Mouse (Mus musculus) CH12.LX (cell line): ENCODE measurements around the gene Ryr3. TPM values are rescaled to one million over a fixed set of nuclear protein-coding genes. Genes with fewer than 3 reads are reported as not detected.

Experiments
- DNase-seq: peaks from one replicate; pipeline ENCODE4 v3.0.0-alpha.2; 2013; ENCODE audit errors: extremely low read depth
- H3K27ac ChIP-seq: 2 replicates; pipeline ENCODE4 v1.5.1; 2012; ENCODE audit warnings: low read depth, mild to moderate bottlenecking, control low read depth, moderate library complexity; ENCODE audit not compliant: insufficient read depth
- H3K27me3 ChIP-seq: replicated peaks from 2 replicates; pipeline ENCODE3; 2012; ENCODE audit warnings: inconsistent platforms
- H3K36me3 ChIP-seq, 2 experiments: replicated peaks in 1 of 2; 2 replicates each; pipeline versions ENCODE3 to v1.6.1; 2012; ENCODE audit warnings: inconsistent platforms in 1 of 2, low read length in 1 of 2, mild to moderate bottlenecking in 1 of 2, mixed read lengths in 1 of 2, moderate library complexity in 1 of 2; ENCODE audit not compliant: control insufficient read depth in 1 of 2, insufficient read depth in 1 of 2
- H3K4me1 ChIP-seq, 2 experiments: 2 replicates each; pipeline ENCODE4 v1.6.1; 2012; ENCODE audit warnings: inconsistent platforms in 1 of 2, moderate library complexity in 1 of 2; ENCODE audit not compliant: insufficient read depth in 2 of 2, control insufficient read depth in 1 of 2
- H3K4me2 ChIP-seq: 2 replicates; pipeline ENCODE4 v1.6.1; 2012; ENCODE audit warnings: low read depth, mild to moderate bottlenecking, control low read depth; ENCODE audit not compliant: poor library complexity, insufficient read depth, severe bottlenecking
- H3K4me3 ChIP-seq, 3 experiments: fragments of 150-350 bp in 1 of 3; sonication (generic) in 1 of 3; replicated peaks in 1 of 3; 2 replicates each; pipeline versions ENCODE3 to v1.5.1; 2011 to 2012; ENCODE audit warnings: low read depth in 2 of 3, low read length in 2 of 3, mild to moderate bottlenecking in 2 of 3, moderate library complexity in 2 of 3, control low read depth in 1 of 3, improper control_type of control experiment in 1 of 3, inconsistent platforms in 1 of 3, mixed read lengths in 1 of 3; ENCODE audit not compliant: poor library complexity in 1 of 3
- H3K79me2 ChIP-seq: replicated peaks from 2 replicates; pipeline ENCODE4 v1.6.1; 2012; ENCODE audit warnings: mild to moderate bottlenecking, moderate library complexity; ENCODE audit not compliant: control insufficient read depth, poor library complexity, insufficient read depth, severe bottlenecking; ENCODE audit errors: extremely low read depth
- H3K9ac ChIP-seq: 2 replicates; pipeline ENCODE4 v1.6.1; 2012; ENCODE audit warnings: low read depth, mild to moderate bottlenecking, control low read depth, moderate library complexity; ENCODE audit not compliant: insufficient read depth
- H3K9me3 ChIP-seq: replicated peaks from 2 replicates; pipeline ENCODE3; 2012; ENCODE audit warnings: low read length, inconsistent platforms, mixed read lengths
- BHLHE40 ChIP-seq: IDR thresholded peaks from 2 replicates; pipeline ENCODE4 v1.6.1; 2011; ENCODE audit warnings: mild to moderate bottlenecking, low read depth, low read length, improper control_type of control experiment
- CTCF ChIP-seq, 2 experiments: IDR thresholded peaks in 1 of 2; conservative IDR thresholded peaks in 1 of 2; 2 replicates each; pipeline ENCODE4 v1.5.1; 2011 to 2012; ENCODE audit warnings: low read depth in 2 of 2, low read length in 2 of 2, improper control_type of control experiment in 1 of 2, inconsistent platforms in 1 of 2, mild to moderate bottlenecking in 1 of 2, moderate library complexity in 1 of 2
- ELF1 ChIP-seq: IDR thresholded peaks from 2 replicates; pipeline ENCODE4 v1.6.1; 2014; ENCODE audit warnings: low read depth, mild to moderate bottlenecking, inconsistent platforms, low read length, improper control_type of control experiment
- IRF4 ChIP-seq: IDR thresholded peaks from 2 replicates; pipeline ENCODE4 v1.6.1; 2014; ENCODE audit warnings: low read depth, mild to moderate bottlenecking, inconsistent platforms, low read length, improper control_type of control experiment
- JUN ChIP-seq: IDR thresholded peaks from 2 replicates; pipeline ENCODE4 v1.6.1; 2011; ENCODE audit warnings: low read depth, mild to moderate bottlenecking, low read length, improper control_type of control experiment, moderate library complexity; ENCODE audit not compliant: insufficient read depth
- JUND ChIP-seq: conservative IDR thresholded peaks from 2 replicates; pipeline ENCODE4 v1.6.1; 2011; ENCODE audit warnings: low read depth, low read length, improper control_type of control experiment
- MAZ ChIP-seq: IDR thresholded peaks from 2 replicates; pipeline ENCODE4 v1.6.1; 2012; ENCODE audit warnings: low read depth, mild to moderate bottlenecking, inconsistent platforms, low read length, improper control_type of control experiment, moderate library complexity
- MXI1 ChIP-seq: IDR thresholded peaks from 2 replicates; pipeline ENCODE4 v1.6.1; 2011; ENCODE audit warnings: mild to moderate bottlenecking, low read depth, low read length, improper control_type of control experiment
- MYC ChIP-seq: IDR thresholded peaks from 2 replicates; pipeline ENCODE4 v1.6.1; 2011; ENCODE audit warnings: low read depth, mild to moderate bottlenecking, improper control_type of control experiment, low read length
- NELFE ChIP-seq: IDR thresholded peaks from 2 replicates; pipeline ENCODE4 v1.6.1; 2011; ENCODE audit warnings: low read depth, low read length, improper control_type of control experiment
- NRF1 ChIP-seq: IDR thresholded peaks from 2 replicates; pipeline ENCODE4 v1.6.1; 2014; ENCODE audit warnings: low read depth, mild to moderate bottlenecking, inconsistent platforms, low read length, improper control_type of control experiment, moderate library complexity
- POLR2A ChIP-seq: IDR thresholded peaks from 2 replicates; pipeline ENCODE4 v1.6.1; 2011; ENCODE audit warnings: low read depth, mild to moderate bottlenecking, improper control_type of control experiment, low read length
- RAD21 ChIP-seq: IDR thresholded peaks from 2 replicates; pipeline ENCODE4 v1.6.1; 2011; ENCODE audit warnings: low read depth, mild to moderate bottlenecking, low read length, improper control_type of control experiment, moderate library complexity
- RCOR1 ChIP-seq: conservative IDR thresholded peaks from 2 replicates; pipeline ENCODE4 v1.6.1; 2012; ENCODE audit warnings: low read depth, mild to moderate bottlenecking, inconsistent platforms, low read length, improper control_type of control experiment
- SIN3A ChIP-seq: IDR thresholded peaks from 2 replicates; pipeline ENCODE4 v1.6.1; 2012; ENCODE audit warnings: low read length, improper control_type of control experiment, inconsistent platforms
- TBP ChIP-seq: conservative IDR thresholded peaks from 2 replicates; pipeline ENCODE4 v1.6.1; 2011; ENCODE audit warnings: low read depth, low read length, improper control_type of control experiment
- TCF12 ChIP-seq: IDR thresholded peaks from 2 replicates; pipeline ENCODE4 v1.6.1; 2014; ENCODE audit warnings: low read depth, mild to moderate bottlenecking, inconsistent platforms, low read length, improper control_type of control experiment
- UBTF ChIP-seq: IDR thresholded peaks from 2 replicates; pipeline ENCODE4 v1.6.1; 2012; ENCODE audit warnings: low read depth, mild to moderate bottlenecking, inconsistent platforms, low read length, improper control_type of control experiment, moderate library complexity
- USF1 ChIP-seq: IDR thresholded peaks from 2 replicates; pipeline ENCODE4 v1.6.1; 2014; ENCODE audit warnings: low read depth, mild to moderate bottlenecking, inconsistent platforms, low read length, improper control_type of control experiment
- USF2 ChIP-seq: conservative IDR thresholded peaks from 2 replicates; pipeline ENCODE4 v1.6.1; 2011; ENCODE audit warnings: low read depth, low read length, improper control_type of control experiment
- ZC3H11A ChIP-seq: IDR thresholded peaks from 2 replicates; pipeline ENCODE4 v1.6.1; 2012; ENCODE audit warnings: low read depth, mild to moderate bottlenecking, inconsistent platforms, low read length, improper control_type of control experiment
- dilution Hi-C: fragments of 300-500 bp; cut with MboI; formaldehyde crosslinking; loops from 2 replicates; pipeline ENCODE4 v1.14.3; 2020; ENCODE audit warnings: low sequenced_read_pairs; ENCODE audit not compliant: extremely low pct_unique_long_range_greater_than_20kb, extremely low pct_ligation_motif_present
- in situ Hi-C: fragments of 300-500 bp; cut with MboI; formaldehyde crosslinking; loops from 3 replicates; pipeline ENCODE4 v1.14.3; 2019; ENCODE audit warnings: low sequenced_read_pairs, low pct_ligation_motif_present, low pct_unique_long_range_greater_than_20kb, mixed read lengths
- polyA plus RNA-seq: library from polyadenylated mRNA; unstranded; fragments of >175 nt; gene quantifications from 2 replicates; pipeline ENCODE4 v1.2.1, GENCODE M21; 2012; ENCODE audit warnings: low read depth; ENCODE audit not compliant: insufficient read length
- total RNA-seq, 2 experiments: library from RNA; depleted of rRNA; stranded (reverse); fragments of 300-350 nt in 1 of 2; fragments of >200 nt in 1 of 2; gene quantifications; 2 replicates each; pipeline ENCODE4 v1.2.3; 2012 to 2014

The Ryr3 gene
- total and polyA plus RNA-seq, 3 experiments: 0.08 to 0.40 (median 0.16) TPM

- no peak for TF ChIP-seq SIN3A
- no peak for TF ChIP-seq CTCF (conservative IDR thresholded peaks at IDR 0.05 in 1 of 2, IDR thresholded peaks at IDR 0.05 in 1 of 2; ENCODE audit: low read depth in 2 of 2, low read length in 2 of 2)
- no peak for TF ChIP-seq POLR2A
- no peak for TF ChIP-seq RCOR1
- no peak for TF ChIP-seq USF1
- no peak for TF ChIP-seq JUND
- TF ChIP-seq ELF1: no peak
- no peak for TF ChIP-seq USF2
- no peak for TF ChIP-seq RAD21
- no peak for TF ChIP-seq TBP
- Histone ChIP-seq H3K36me3 (peaks cover 4 to 37% of the 10 kb centered on the region in 2 experiments), H3K9ac (no peak overlapping the region), H3K4me2 (no peak overlapping the region), H3K4me1 (peaks cover 0 to 11% of the 10 kb centered on the region in 2 experiments; a peak in 2 of 4 replicates), H3K79me2 (no peaks in the 10 kb centered on the region), H3K4me3 (no peak overlapping the region), H3K27me3 (no peaks in the 10 kb centered on the region), H3K27ac (no peak overlapping the region), H3K9me3 (no peaks in the 10 kb centered on the region)
- dilution Hi-C loops: no loop called here
- in situ Hi-C loops: no loop called here
- DNase-seq: no peak
Observed at GRCm38 (mm10) chr2:112632536-112632935, 584.4 kb downstream of the Ryr3 start.

DNA sequence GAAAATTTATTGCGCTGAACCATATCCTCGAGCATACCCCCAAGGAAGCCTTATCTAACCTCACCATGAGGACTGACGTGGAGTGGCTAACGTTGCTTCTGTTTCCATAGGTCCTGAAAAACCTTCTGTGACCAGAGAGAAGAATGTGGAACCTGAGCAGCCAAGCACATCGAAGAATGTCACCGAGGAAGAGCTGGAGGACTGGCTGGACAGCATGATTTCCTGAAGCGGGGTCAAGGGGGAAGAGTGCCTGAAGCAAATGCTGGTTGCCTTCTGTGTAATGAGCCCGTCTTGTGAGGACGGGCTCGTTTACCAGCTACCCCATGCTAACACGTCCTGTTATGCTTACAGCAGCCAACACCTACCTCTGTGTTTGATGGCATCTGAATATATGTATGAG is 586.2 kb downstream of the Ryr3 start:
- in situ Hi-C loops: no loop called here

GRCm38 (mm10) chr2:112625156-112625555 is 591.7 kb downstream of the Ryr3 start:
- H3K4me1 ChIP-seq: peaks cover 0 to 10% of the 10 kb centered on the region in 2 experiments; a peak in 1 of 4 replicates
- H3K4me3 ChIP-seq: no peak overlapping the region
- no peak overlapping the region for H3K9ac ChIP-seq
- H3K9me3 ChIP-seq: no peaks in the 10 kb centered on the region
- DNase-seq: no peak
- in situ Hi-C loops: no loop called here
- H3K36me3 ChIP-seq: peaks cover 0 to 16% of the 10 kb centered on the region in 2 experiments
- dilution Hi-C loops: no loop called here
- no peak overlapping the region for H3K4me2 ChIP-seq
- H3K27ac ChIP-seq: no peak overlapping the region
- no peaks in the 10 kb centered on the region for H3K27me3 ChIP-seq
- TF ChIP-seq JUN (no peak), JUND (no peak), MAZ (no peak), MYC (no peak), MXI1 (no peak), RCOR1 (no peak)
- no peaks in the 10 kb centered on the region for H3K79me2 ChIP-seq

More for the DNA sequence above, 586.2 kb downstream of the Ryr3 start:
- no peaks in the 10 kb centered on the region for H3K9me3 ChIP-seq
- H3K9ac ChIP-seq: no peak overlapping the region
- dilution Hi-C loops: no loop called here
- peaks cover 0 to 5% of the 10 kb centered on the region in 2 experiments; a peak in 2 of 4 replicates for H3K4me1 ChIP-seq
- TF ChIP-seq RAD21 (no peak), SIN3A (no peak), JUND (no peak), TCF12 (no peak), MXI1 (no peak), BHLHE40 (no peak), NELFE (no peak), IRF4 (no peak), POLR2A (no peak), MAZ (no peak), ZC3H11A (no peak), ELF1 (no peak), NRF1 (no peak), UBTF (no peak)
- H3K4me3 ChIP-seq: no peak overlapping the region
- no peak for DNase-seq
- H3K27ac ChIP-seq: no peak overlapping the region
- H3K36me3 ChIP-seq: peaks cover 4 to 37% of the 10 kb centered on the region in 2 experiments
- no peaks in the 10 kb centered on the region for H3K27me3 ChIP-seq
- no peak overlapping the region for H3K4me2 ChIP-seq
- no peaks in the 10 kb centered on the region for H3K79me2 ChIP-seq
